Mouse (Mus musculus) spleen, postnatal 4 days (tissue): ENCODE measurements around the gene Nccrp1.
"Not testable (repeated sequence)": the region's sequence is repeated elsewhere in the genome, so short reads cannot be mapped to it uniquely, and the experiment has no call there.

Experiments used
- DNase-seq, 2 experiments: peaks; one replicate each; pipeline ENCODE4 v3.0.0; 2022; ENCODE audit warnings: low spot score in 2 of 2

Gene Nccrp1

DNA sequence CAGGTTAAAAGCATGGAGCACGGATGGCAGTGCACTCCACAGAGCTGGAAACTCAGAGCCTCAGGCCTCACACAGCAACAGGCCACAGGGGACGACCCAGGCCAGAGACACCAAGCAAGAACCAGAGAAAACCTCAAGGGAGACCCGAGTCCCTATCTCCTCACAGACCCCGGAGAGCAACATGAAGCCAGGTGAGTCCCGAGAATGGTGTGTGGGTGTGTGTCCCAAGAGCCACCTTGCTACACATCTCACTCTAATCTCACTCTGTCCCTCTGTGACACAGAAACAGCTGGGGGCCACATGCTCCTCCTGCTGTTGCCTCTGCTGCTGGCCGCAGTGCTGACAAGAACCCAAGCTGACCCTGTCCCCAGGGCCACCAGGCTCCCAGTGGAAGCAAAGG lies 24.5 kb downstream of the Nccrp1 start, which contains the start of gene Ifnl3:
Ifnl3 (plus strand) TSS at position 301 of the 400 bp plus-strand sequence.
- DNase-seq: not testable (repeated sequence)

DNA sequence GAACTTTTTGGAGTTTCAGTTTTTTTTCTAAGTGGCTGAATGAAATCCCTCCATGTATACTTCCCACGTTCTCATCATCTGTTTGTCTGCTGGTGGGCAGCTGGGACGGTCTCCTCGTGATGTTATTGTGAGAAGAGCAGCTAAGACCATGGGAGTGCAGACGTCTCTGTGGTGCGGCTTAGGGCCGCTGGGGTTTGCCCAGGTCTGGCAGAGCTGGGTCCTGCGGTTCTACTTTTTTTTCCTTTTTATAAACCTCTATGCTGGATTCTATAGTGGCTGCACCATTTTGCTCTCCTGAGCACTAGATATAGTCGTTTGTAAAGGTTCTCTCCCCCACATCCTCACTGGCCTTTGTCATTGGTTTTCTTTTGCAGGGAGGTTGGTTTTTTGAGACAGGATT lies 35.6 kb downstream of the Nccrp1 start:
- DNase-seq: no peak

DNA sequence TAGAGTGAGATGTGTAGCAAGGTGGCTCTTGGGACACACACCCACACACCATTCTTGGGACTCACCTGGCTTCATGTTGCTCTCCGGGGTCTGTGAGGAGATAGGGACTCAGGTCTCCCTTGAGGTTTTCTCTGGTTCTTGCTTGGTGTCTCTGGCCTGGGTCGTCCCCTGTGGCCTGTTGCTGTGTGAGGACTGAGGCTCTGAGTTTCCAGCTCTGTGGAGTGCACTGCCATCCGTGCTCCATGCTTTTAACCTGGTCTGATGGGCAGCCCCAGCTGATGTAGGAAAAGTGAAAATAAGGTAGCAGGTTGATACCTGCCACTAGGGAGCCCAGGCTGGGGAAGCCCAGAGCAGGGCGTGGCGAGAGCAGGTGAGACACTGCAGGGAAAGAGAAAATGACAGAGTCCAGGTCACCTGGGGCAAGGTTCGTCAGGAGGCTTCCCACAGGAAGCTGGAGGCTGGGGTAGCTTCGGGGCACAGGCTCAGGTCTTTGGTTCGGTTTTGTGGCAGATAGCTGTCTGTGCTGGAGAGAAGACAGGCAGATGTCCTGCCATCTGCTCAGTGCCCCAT lies 36.6 kb downstream of the Nccrp1 start, which contains the start of gene Ifnl2:
Ifnl2 (minus strand) TSS at position 51 of the 570 bp plus-strand sequence.
- DNase-seq: not testable (repeated sequence)

DNA sequence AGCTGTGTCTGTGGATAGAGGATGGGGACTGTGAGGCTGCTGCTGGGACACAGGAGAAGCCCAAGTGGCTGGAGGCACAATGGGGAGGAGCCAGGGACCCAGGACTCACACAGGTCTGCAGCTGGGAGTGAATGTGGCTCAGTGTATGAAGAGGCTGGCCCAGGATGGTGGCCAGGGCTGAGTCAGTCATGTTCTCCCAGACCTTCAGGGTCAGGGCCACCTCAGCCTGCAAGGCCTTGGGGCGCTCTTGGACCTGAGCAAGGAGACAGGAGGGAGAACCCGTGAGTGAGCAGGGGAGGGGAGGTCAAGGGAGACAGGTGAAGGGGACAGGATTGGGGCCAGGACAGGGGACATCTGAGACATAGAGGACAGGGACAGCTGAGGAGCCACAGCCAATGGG lies 37.9 kb downstream of the Nccrp1 start:
- not testable (repeated sequence) for DNase-seq

DNA sequence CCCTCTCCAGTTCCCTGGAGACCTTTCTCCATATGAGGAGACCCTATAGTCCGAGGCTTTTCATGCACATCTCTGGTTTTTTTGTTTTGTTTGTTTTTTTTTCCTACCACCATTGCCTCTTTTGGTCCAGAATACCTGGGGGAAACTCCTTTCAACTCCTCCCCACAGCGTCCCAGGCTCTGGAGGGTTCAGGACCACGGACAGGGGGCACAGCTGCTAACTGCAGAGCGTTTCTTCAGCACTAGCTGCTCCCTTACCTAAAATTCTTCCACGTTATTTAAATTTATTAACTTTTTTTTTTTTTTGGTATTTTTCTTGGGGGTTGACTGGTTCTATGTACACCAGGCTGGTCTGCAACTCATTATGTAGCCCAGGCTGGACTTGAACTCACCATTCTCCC lies 41.5 kb downstream of the Nccrp1 start:
- no peak for DNase-seq

DNA sequence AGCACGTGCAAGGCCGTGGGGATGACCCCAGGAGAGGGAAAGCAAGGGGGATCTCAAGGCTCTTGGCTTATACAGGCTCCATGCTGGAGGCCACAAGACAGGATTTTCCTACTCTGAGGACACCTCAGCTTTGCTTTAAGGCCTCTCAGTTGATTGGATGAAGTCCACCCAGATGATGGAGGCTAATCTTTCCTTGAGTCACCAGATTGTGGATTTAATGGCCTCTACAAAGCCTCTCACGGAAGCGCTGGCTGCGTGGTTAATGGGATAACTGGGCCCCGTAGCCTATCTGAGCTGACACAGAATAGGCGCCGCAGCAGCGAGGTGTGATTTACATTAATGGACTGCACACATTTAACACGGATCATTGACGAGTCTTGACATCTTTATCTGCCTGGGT lies 51.6 kb downstream of the Nccrp1 start:
- no peak for DNase-seq
